Mouse (Mus musculus): Measurements from ENCODE around the gene Atp6v1d.

The Atp6v1d gene

GRCm38 (mm10) chr12:78861496-78862253 is at the start of gene Atp6v1d, which contains the start of gene Eif2s1:
Atp6v1d (minus strand) TSS chr12:78861638.
Eif2s1 (plus strand) TSS chr12:78861819.
- DNase-seq (ENCODE audit: low read depth) = peak; percentile 98

DNA sequence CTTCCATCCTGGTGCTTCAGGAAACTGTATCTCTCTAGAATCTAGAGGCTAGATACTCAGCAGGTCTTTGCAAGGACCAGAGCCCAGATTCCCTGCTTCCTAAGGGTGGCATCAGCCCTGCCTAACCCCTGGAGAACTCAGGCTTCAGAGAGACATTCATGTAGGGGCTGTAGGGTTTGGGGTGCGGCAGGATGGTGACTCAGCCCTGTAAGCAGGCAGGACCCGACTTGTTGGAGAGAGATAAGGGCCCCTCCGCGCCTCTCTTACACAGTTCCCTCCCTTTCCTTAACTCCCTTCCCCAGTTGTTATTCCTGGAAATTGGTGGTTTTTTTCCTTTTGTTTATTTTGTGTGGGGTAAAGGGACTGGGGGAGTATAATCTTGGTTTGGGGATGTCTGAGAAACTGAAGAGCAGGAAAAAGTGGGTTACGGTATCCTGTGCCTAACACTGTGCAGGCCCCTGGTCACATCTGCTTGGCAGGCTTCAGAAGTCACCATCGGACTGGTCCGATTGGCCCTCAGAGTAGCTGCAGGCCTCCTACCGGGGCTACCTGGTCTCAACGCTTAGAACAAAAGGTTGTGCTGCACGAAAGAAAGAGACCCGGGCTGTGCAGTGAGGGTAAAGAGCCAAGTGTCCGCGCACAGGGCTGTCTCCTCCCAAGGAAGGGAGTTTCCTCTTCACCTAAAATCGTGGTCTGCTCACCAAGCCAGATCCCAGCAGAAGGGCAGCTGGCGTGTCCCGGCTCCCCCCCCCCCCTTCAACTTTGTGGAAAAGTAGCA is 49.4 kb upstream of the Atp6v1d start:
- DNase-seq (ENCODE audit: low read depth) = no peak

DNA sequence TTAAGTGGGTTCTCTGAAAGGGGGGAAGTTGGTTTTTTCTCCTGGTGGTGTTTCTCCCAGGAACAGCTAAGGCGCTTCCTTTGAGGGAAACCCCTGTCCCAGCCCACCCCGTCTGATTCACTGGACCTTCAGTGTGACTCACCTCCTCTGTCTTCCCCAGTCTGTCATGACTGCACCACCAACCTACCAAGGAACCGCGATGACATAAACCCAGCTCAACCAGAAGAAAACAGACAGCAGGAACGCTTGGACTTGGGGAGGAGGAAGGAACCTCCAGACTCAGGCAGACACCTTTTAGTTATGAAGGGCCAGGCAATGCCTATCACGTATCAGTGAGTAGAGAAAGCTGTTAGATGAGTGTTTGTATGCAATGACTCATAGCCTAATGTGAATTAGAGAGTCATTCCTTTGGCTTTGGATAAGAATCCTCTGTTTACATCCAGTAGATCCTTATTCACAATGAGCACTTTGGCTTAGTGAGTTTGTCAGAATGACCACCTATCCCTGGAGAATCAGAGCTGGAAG is 46.7 kb upstream of the Atp6v1d start:
- no peak for DNase-seq (ENCODE audit: low read depth)

GRCm38 (mm10) chr12:78906707-78907162 is 45.3 kb upstream of the Atp6v1d start, which contains the start of gene Plek2:
Plek2 (minus strand) TSS chr12:78906964.
- no peak for DNase-seq (ENCODE audit: low read depth)

- DNase-seq (ENCODE audit: low read depth) = no peak
Observed at GRCm38 (mm10) chr12:78904499-78904898, 43.1 kb upstream of the Atp6v1d start.

GRCm38 (mm10) chr12:78903313-78903712 is 41.9 kb upstream of the Atp6v1d start:
- no peak for DNase-seq (ENCODE audit: low read depth)

- DNase-seq (ENCODE audit: low read depth) = no peak
Observed at GRCm38 (mm10) chr12:78901467-78901866, 40.0 kb upstream of the Atp6v1d start.

- no peak for DNase-seq (ENCODE audit: low read depth)
Observed at GRCm38 (mm10) chr12:78897861-78898260, 36.4 kb upstream of the Atp6v1d start.

- DNase-seq (ENCODE audit: low read depth) = no peak
Observed at GRCm38 (mm10) chr12:78891149-78891548, 29.7 kb upstream of the Atp6v1d start.

DNA sequence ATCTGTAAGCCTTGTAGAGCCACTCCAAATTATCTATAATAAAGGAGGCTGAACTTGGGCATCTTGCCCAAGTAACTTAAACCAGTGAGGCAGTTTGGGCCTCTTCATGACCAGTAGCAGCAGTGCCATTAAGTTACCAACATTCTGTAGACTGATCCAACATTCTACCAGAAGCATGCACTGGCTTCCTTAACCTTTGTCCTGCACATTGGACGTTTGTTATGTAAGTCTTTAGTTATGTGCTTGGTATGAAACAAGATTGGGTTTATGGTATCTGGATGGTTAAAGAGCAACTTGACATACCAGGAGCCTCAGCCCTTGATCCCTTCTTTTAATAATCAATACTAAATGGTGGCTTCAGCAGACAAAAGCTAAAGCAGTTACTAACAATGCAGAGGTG is 28.6 kb upstream of the Atp6v1d start:
- DNase-seq (ENCODE audit: low read depth) = no peak

DNA sequence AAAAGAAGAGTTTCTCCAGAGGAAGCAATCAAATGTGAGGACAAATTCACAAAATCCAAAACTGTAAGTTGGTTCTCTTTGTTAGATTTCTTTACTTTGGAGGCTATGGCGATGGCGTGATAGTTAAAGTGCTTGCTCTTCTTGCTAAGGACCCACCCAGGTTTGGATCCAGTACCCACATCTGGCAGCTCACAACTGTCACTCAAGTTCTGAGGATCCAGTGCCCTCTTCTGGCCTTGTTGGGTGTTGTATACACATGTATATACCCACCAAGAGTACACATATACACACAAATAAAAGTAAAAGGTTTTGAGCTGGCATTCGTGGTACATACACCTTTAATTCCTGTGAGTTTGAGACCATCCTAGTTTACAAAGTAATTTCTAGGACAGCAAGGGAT is 13.1 kb upstream of the Atp6v1d start:
- DNase-seq (ENCODE audit: low read depth) = no peak

- peak; percentile 20 for DNase-seq (ENCODE audit: low read depth)
Observed at GRCm38 (mm10) chr12:78868115-78868514, 6.7 kb upstream of the Atp6v1d start.

DNA sequence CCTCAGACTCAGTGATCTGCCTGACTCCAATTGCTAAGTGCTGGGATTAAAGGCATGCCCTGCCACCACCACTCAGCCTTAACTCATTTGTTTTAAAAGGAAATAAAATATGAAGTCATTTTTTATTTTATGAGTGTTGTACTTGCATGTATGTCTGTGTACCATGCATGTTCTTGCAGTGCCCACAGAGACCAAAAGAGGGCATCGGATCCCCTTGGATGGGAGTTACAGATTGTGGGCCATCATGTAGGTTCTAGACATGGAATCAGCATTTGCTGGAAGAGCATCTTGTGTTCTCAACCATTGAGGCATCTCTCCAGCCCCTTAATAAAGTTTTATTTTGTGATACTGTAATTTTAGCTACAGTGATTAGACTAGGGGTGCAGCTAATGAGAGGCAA is 4.0 kb upstream of the Atp6v1d start:
- DNase-seq (ENCODE audit: low read depth) = peak; percentile 28

DNA sequence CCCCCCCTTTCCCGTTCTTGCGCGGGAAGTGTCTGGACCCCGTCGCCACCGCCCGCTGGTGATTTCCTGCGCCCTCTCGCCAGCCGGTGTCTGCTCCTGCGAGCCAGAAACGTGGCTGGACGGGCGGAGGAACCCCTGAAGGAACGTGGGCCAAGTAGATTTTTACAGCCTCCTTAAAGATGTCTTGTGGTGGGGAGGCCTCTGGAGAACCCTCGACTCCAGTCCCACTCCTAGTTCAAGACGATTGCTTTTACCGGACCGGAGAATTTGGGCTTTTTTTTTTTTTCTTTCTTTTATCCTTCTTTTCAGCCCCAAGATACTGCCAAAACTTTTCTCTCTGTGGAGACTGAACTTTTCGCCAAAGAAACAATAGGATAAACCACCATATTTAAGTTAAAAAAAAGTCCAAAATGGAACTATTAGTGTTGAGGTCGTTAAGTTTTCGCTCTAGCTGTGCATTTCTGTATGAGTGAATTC is 854 bp upstream of the Atp6v1d start:
- DNase-seq (ENCODE audit: low read depth) = no peak

DNA sequence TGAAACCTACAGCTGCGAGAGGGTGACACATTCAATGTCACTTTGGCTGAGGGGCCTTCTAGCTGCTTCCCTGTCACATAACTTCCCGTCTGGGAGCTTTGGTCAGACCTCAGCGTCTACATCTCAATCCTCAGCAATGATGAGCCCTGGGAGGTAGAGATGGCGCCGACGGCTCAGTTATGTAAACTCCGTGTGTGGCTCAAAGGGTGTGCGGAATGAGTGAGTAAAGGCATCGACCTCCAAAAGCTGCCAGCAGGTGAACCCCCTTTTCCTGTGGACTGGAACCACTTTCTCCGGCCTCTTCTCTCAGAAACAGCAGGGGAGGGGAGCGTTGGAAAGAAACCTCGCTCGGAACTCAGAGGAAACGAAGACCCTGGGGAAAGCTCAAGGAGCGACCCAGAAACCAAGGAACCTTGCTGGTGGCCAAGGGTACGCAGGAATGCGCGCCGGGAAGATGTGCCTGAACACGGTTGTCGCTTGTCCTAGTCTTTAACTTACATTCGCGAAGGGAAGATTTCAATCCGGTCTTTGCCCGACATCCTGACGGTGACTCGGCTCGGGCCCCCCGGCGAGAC is 430 bp downstream of the Atp6v1d start:
- peak; percentile 17 for DNase-seq (ENCODE audit: low read depth)

DNA sequence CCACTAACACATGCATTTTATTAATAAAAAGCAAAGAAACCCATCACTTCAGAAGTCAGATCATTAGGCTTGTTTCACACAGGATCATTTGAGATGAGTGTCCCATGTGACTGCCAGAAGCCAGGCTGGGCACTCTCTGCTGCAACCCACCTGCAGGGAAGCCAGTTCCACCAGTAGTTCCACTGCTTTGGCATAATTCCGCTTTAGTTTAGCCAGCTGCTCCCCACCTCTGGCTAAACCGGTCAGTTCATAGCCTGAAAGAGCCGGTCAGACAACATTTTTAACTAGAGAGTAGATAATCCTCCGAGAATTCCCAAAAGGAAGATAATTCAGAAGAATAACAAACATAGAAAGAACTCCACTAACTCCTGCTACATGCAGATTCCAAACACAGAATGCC is 13.2 kb downstream of the Atp6v1d start:
- no peak for DNase-seq (ENCODE audit: low read depth)

GRCm38 (mm10) chr12:78842429-78842828 is 19.0 kb downstream of the Atp6v1d start:
- no peak for DNase-seq (ENCODE audit: low read depth)

DNA sequence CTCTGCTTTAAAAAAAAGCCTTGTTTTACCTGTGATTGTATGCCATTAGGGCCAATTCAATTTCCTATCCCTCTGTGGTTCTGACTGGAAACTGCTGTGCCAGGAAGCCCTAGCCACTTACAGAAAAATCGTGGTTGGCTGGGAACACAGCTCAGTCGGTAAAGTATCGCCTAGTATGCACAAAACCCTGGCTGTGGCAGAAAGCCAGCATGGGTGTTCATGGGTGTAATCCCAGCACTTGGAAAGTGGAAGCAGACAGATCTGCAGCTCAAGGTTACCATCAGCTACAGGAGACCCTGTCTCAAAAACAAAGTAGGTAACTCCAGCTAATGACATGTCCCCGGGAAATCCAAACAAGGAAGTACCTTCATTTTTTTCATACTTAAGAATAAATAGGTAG is 21.5 kb downstream of the Atp6v1d start:
- DNase-seq (ENCODE audit: low read depth) = no peak

GRCm38 (mm10) chr12:78834496-78834895 is 26.9 kb downstream of the Atp6v1d start:
- no peak for DNase-seq (ENCODE audit: low read depth)

- DNase-seq (ENCODE audit: low read depth) = no peak
Observed at GRCm38 (mm10) chr12:78814437-78814836, 47.0 kb downstream of the Atp6v1d start.

DNA sequence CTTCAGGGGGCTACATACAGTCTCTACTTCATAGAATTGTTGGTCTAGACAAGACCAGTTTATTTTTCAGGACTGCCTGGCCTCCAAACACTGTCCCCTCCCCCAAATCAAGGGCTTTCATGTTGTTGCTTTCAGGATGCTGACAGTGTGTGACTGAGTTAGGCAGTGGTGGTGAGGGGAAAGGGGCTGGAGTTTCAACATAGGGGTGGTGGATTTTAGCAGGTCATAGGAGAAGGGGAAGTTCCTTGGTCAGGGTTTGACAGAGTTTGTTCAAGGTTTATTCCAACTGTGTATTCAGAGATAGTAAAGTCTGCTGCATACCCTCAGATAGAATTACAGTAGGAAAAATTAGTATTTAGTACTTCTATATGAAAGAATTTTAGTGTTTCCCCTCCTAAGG is 59.6 kb downstream of the Atp6v1d start:
- no peak for DNase-seq (ENCODE audit: low read depth)

DNA sequence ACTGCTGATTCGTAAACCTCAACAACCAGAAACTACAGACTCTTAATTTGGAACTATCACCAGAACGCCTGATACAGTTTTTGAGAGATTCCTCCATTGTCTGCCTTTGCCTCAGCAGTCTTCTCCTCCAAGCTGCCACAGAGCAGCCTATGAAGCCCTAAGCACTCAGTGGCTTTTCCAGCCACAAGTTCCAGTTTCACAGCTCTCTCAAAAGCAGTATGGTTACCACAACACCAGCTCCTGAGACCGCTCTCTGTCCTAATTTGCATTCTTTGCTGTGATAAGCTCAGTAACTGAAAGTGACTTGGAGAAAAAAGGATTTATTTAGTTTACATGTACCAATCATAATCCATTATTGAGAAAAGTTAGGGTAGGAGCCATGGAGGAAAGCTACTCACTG is 61.4 kb downstream of the Atp6v1d start:
- DNase-seq (ENCODE audit: low read depth) = no peak

Measured in c-Kit-positive CD71-negative TER-119-negative erythroid progenitor cells, embryonic 14.5 days (primary cell).